Mouse (Mus musculus): Measurements from ENCODE around the gene Ngef.

The Ngef gene

DNA sequence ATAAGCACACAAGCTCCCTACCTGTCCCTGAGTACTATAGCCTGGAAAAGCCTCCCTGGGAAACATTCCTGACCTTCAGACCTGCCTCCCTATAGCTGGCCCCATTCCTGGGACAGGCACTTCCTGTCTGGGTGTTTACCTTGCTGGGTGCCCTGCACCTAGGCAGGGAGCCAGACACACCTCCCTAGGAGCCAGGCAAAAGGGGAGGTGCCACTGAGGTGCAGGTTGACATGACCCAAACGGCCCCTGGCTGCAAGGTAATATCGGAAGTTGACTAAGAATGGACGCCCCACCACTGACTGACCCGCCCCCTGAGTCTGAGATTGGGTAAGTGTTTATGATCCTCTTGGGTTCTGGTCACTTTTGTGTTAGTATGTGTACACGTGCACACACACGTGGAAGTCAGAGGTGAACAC lies at the start of gene Ngef:
Gene Ngef (minus strand): TSS at position 71 of the 416 bp plus-strand sequence.
- no peak for DNase-seq

- DNase-seq: no peak
Observed at GRCm38 (mm10) chr1:87621858-87622279, 48.2 kb upstream of the Ngef start.

GRCm38 (mm10) chr1:87621146-87621857 lies 47.6 kb upstream of the Ngef start:
- DNase-seq: no peak

- DNase-seq: no peak
Observed at GRCm38 (mm10) chr1:87620693-87621092, 47.0 kb upstream of the Ngef start.

DNA sequence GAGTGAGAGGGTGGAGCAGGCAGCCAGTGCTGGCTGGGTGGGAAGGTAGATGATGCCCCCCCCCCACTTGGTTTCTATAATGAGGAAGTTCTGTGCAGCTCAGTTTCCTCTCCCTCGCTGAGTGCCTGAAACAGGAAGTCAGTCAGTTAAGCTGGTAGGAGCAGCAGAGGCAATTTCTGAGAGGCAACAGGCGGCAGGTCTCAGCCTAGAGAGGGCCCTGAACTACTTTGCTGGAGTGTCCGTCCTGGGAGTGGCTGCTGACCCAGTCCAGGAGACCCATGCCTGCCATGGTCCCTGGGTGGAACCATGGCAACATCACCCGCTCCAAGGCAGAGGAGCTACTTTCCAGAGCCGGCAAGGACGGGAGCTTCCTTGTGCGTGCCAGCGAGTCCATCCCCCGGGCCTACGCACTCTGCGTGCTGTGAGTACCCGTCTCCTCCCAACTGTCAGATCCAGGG lies 46.6 kb upstream of the Ngef start, which contains the start of gene Inpp5d:
Gene Inpp5d (plus strand): TSS at position 102 of the 458 bp plus-strand sequence.
- DNase-seq: no peak

DNA sequence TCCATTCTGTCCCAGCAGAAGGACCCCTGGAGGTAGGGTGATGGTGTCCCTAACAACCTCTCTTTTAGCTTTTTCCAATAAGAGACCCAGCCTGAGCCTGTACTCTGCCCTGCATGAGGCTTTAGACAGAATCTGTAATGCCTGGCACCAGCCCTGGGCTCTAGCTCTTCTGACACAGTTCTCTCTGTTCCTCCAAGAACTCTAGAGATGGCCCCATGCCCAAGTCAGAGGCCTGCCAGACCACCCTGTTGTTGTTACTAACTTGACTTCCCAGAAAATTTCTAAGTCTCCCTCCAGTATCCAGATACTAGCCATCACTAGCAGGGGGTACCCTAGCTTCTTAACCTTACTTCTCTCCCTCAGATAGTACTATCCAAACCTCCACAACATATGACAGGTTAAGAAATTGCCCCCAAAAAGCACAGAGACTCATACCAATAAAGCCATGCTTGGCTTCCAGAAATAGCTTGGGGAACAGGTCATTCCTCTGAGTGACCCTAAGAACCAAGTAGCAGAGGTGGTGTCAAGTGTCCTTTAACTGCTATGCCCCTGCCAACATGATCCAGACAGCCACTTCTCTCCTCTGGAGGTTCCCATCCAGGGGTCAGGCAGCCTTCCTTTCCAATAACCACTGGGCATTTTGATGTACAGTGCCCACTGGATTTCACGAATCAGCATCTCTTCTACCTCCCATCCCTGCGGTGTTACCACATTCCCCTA lies 41.1 kb upstream of the Ngef start:
- DNase-seq: no peak

DNA sequence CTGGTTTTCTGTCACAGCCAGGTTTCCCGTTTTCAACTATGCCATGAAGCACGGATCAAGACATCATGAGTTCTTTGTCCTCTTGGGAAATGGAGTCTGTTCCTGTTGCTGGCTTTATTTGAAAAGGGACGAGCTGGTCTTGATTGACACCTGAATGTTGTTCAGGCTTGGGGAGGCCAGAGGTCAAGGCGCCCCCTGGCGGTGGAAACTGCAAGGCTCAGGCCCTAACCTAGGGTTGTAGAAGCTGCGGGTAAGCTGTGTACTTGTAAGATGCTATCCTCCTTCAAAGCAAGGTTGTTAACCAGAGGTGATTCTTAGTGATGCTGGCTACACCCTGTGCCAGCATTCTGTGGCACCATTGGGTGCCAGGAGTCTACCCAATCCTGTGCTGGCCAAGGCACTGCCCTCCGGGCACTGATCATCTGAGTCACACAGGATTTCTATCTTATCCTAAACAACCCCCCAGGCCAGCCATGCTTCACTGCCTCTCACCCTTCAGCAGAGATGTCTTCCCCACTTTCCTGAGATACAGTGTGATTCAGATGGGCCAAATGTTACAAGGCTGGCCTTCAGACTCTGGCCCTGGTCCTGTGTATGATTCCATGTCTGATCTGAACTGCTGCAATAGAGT lies 34.9 kb upstream of the Ngef start:
- peak; percentile 64 for DNase-seq

DNA sequence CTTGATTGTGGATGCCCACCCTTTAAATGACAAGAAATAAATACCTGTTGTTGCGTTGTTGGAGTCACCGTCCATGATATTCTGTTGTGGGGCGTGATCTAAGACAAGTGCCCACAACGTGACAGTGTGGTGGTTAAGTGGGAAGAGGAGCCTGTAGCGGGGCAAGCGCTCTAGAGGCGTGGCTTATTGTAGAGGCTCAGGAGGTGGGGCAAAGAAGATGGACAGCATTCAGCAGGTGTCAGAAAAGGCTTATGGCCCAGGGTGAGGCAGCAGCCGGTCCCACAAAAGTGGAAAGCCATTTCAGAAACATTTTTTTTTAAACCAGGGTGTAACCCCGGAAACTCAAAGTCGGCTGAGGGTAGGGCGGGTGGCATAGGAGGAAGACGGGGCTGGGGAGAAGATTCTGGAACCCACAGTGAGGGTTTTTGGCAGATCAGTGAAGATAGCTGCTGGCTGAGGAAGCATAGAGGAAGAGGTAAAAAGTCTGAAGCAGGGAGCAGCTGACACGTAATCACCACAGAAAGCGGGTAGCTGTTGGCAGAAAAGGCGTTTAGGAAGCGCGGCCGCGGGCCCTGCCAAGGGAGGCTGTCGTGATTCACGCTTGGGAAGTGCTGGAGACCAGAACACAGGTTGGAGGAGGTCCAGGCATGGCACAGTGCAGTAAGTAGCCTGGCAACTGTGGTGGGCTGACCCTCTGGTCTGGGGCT lies 33.9 kb upstream of the Ngef start:
- peak; percentile 69 for DNase-seq

GRCm38 (mm10) chr1:87605296-87605695 lies 31.6 kb upstream of the Ngef start:
- no peak for DNase-seq

GRCm38 (mm10) chr1:87603389-87603788 lies 29.7 kb upstream of the Ngef start:
- DNase-seq: no peak

DNA sequence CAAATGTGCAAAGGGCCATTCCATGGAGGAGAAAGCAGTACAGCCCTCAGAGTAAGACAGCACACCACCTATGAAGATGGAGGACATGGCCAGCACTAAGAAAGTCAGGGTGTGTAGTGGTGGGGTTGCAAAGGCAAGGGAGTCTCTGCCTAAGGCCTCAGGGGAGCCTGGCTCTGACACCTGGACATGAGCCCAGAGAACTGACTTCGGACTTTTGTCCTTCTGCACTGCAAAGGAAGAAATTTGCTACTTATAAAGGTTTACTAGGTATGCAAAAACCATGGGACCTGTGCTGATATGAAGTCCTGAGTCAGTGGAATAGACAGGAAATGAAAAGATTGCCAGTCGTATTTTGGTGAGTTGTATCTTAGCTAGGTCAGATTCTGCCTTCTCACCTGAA lies 28.1 kb upstream of the Ngef start:
- DNase-seq: no peak

- no peak for DNase-seq
Observed at GRCm38 (mm10) chr1:87600533-87600932, 26.9 kb upstream of the Ngef start.

DNA sequence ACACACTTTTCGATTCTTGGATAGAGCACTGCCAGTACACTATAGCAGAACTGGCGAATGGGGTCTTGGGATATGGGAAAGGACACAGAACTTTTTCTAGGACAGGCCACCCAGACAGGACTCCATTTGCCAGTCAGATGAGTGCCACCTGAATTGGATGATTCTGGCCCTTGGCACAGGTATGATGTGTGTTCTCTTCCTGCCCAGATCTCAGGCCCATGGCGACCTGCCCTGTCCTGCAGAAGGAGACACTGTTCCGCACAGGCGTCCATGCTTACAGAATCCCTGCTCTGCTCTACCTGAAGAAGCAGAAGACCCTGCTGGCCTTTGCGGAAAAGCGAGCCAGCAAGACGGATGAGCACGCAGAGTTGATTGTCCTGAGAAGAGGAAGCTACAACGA lies 21.0 kb upstream of the Ngef start:
- no peak for DNase-seq

- peak; percentile 45 for DNase-seq
Observed at GRCm38 (mm10) chr1:87594261-87594660, 20.6 kb upstream of the Ngef start.

DNA sequence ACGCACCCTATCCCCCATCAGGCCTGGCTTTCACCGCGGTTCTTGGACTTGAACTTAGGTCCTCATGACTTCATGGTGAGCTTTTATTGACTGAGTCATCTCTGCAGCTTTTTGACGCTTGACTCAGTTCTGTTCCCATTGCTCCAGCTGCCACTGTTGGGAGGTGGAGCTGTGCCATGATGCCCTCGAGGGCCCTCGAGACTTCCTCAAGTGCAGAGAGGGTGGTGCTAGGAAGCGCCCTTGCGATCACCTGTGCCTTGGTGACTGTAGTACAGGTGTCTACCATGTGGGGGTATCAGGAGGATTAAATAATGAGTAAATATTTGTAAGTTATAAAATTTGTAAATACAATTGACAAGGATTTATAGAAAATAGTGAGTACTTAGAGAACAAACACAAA lies 16.3 kb upstream of the Ngef start:
- DNase-seq: no peak

DNA sequence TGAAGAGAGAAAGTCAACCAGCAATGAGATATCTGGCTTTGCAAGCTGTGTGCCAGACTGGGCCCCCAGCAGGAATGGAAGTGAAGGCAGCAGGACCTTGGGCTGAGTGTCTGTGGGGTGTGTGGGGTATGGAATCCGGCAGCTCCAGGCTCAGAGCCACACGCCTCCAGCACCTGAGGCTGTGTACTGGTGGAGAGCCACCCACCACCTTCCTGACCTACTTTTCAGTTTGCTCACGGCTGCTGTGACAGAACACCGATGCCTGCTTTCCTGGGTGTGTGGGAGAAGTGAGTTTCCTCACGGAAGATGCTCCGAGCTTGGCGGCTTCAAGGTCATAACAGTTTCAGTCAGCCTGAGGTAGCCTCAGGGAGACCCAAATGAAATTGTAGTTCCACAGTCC lies 15.5 kb upstream of the Ngef start:
- no peak for DNase-seq

DNA sequence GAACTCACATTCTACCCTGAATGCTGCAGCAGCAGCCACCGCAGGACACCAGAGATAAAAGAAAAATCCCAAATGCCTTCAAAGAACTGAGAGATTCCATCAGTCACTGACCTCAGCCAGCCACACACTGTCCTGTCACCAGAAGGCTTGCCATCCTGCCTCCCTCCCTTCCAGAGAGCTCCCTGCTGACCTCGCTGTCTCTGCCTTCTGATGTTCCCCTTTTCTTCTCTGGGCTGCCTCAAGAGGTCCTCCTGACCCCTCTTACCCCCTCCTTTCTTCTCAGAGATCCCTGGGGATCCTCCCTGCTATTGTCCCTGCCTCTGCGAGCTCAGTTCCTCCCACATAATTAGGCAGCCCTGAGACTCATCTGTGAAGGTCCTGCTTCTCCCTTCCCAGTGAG lies 7.2 kb upstream of the Ngef start:
- DNase-seq: no peak

GRCm38 (mm10) chr1:87578965-87579364 lies 5.3 kb upstream of the Ngef start:
- no peak for DNase-seq

DNA sequence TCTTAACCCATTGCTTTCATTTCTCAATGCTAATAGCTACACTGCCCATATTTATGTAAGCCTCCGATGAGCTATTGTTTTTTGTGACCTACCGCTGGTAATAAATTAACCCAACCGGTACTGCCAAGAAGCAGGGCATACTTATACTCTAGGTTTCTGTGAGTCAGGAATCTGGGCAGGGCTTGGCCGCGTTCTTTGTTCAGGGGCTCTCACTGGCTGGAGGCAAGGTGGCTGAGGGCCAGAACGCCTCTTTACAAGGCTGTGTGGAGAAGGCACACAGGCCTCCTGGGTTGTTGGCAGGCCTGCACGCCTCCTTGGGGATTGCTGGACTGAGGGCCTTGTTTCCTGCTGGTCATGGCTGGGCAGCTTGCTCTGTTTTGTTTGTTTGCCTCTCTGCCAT lies 1.1 kb upstream of the Ngef start:
- DNase-seq: peak; percentile 15

GRCm38 (mm10) chr1:87574353-87574752 lies 683 bp upstream of the Ngef start:
- peak; percentile 10 for DNase-seq

GRCm38 (mm10) chr1:87573261-87573660 lies 409 bp downstream of the Ngef start:
- no peak for DNase-seq

DNA sequence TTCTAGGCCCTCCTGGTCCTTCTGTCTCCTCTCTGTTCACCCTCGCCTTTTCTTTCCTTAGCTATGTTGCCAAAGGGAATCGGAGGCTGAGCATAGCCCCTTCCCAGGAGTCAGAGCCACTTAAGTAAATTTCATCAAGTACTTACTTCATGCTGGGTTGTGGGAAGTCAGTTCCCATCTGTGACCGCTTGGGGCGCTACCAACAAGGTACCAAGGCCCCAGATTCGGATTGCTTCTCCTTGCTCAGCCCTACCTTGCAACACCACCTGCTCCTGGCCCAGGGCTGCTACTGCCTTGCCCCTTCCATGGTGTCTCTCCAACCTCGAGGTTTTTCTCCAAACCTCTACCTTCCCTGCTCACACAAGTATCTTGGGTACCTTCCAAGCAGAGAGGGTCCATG lies 5.3 kb downstream of the Ngef start:
- peak; percentile 12 for DNase-seq

- DNase-seq: no peak
Observed at GRCm38 (mm10) chr1:87565760-87566159, 7.9 kb downstream of the Ngef start.
